Mouse (Mus musculus) spleen, postnatal 10 days (tissue): ENCODE data around the gene Cad.
"Not testable (repeated sequence)": the region's sequence is repeated elsewhere in the genome, so short reads cannot be mapped to it uniquely, and the experiment has no call there.

Experiments used
- DNase-seq, 2 experiments: peaks; one replicate each; pipeline ENCODE4 v3.0.0; 2021 to 2022; ENCODE audit warnings: low spot score in 2 of 2

The Cad gene

GRCm38 (mm10) chr5:31054261-31055215, at the start of gene Cad:
Gene Cad, plus strand, starts transcription at chr5:31054780.
- peak; percentile 93 to 96 for DNase-seq

- no peak for DNase-seq
Observed at GRCm38 (mm10) chr5:31012737-31013136, 41.8 kb upstream of the Cad start.

DNA sequence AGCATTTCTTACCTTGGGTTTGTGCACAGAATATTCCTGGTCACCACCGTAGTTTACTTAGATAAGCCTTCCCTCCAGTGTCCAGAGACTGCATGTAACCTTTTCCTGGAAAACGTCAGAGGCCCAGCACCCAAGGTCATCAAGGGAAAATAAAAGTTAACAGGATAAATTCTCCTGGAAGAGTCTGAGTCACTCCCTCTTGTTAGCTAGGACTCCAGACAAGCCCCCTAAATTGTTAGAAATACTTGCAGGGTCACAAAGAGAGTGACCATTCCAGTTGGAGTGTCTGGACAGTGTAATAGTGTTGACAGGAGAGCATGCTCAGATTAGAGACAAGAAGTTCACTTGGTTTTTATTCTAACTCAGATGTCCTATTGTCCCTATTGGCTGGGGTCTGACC, 38.7 kb upstream of the Cad start:
- DNase-seq, result no peak

DNA sequence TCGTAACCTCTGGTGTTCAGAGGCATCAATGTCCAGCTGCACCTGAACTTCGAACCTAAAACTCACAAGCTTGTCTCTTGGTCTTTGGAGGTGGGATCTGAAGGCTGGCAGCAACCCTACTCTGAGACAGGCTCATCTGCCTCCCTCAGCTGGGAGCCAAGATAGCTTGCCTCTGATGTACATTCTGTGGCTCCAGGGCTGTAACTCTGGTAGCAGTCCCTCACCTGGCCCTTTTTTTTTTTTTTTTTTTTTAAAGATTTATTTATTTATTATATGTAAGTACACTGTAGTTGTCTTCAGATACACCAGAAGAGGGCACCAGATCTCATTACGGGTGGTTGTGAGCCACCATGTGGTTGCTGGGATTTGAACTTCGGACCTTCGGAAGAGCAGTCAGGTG, 32.8 kb upstream of the Cad start:
- not testable (repeated sequence) for DNase-seq

DNA sequence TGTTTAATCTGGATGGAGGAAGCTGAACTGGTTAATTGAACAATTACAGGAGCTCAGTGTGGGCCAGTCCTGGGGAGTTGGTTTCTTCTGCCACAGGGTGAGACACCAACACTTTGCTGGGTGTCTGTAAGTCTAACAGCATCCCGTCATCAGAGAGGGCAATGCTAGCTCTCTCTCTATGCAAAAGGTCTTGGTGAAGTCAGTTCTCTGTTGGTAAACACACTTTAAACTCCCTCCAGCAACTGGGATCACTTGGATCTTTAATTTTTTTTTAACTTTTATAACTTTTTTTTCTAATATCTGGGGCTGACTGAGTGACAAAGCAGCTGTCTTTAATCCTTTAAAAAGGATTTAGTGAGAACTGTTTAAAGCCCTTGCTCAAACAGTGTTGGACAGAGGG, 31.9 kb upstream of the Cad start:
- no peak for DNase-seq

GRCm38 (mm10) chr5:31023254-31023653, 31.3 kb upstream of the Cad start:
- DNase-seq, result no peak

- no peak for DNase-seq
Observed at GRCm38 (mm10) chr5:31024641-31025040, 29.9 kb upstream of the Cad start.

GRCm38 (mm10) chr5:31030926-31031325, 23.7 kb upstream of the Cad start:
- no peak for DNase-seq

GRCm38 (mm10) chr5:31031508-31031907, 23.1 kb upstream of the Cad start:
- DNase-seq, result no peak

- DNase-seq, result no peak
Observed at GRCm38 (mm10) chr5:31034669-31035068, 19.9 kb upstream of the Cad start.

DNA sequence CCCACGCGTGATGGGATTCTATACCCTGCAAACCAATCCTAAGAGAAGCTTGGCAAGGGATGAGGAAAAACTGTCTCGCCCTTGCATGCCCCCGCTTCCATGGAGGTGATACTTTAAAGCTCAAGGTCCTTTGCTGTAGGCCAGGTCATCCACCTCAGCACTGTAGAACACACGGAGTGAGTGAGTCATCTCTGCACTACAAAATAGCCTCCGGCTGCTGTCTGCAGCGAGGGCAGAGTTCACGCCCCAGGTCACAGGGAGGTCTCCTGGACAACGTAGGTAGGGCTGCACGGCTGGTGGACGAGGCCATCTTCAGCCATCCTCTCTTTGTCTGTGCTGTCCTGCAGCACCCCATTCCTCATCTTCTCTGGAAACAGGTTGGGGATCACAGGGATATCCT, 18.0 kb upstream of the Cad start:
- not testable (repeated sequence) for DNase-seq

GRCm38 (mm10) chr5:31038171-31038845, 16.3 kb upstream of the Cad start:
- DNase-seq, result no peak

- no peak for DNase-seq
Observed at GRCm38 (mm10) chr5:31046416-31046815, 8.2 kb upstream of the Cad start.

DNA sequence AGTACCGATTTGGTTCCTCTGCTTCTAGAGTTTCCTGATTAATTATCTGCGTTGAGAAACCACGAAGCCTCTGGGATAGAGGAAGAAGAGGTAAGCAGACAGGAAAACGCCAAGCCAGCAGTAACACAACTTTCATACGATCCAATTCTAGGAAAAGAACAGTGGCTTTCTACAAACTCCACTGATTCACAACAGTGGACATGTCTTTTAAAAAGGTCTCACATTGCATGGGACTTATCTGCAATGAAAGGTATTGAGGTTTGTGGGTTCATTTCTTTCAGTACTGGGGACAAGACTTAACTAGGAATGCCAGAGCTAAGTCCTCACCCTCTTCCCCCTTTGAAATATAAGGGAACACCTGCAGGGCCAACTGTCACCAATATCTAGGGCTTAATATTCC, 7.5 kb upstream of the Cad start:
- DNase-seq, result no peak

GRCm38 (mm10) chr5:31047848-31048762, 6.5 kb upstream of the Cad start, which contains the start of gene Atraid:
Gene Atraid, plus strand, starts transcription at chr5:31048312.
- peak; percentile 98 to 99 for DNase-seq

DNA sequence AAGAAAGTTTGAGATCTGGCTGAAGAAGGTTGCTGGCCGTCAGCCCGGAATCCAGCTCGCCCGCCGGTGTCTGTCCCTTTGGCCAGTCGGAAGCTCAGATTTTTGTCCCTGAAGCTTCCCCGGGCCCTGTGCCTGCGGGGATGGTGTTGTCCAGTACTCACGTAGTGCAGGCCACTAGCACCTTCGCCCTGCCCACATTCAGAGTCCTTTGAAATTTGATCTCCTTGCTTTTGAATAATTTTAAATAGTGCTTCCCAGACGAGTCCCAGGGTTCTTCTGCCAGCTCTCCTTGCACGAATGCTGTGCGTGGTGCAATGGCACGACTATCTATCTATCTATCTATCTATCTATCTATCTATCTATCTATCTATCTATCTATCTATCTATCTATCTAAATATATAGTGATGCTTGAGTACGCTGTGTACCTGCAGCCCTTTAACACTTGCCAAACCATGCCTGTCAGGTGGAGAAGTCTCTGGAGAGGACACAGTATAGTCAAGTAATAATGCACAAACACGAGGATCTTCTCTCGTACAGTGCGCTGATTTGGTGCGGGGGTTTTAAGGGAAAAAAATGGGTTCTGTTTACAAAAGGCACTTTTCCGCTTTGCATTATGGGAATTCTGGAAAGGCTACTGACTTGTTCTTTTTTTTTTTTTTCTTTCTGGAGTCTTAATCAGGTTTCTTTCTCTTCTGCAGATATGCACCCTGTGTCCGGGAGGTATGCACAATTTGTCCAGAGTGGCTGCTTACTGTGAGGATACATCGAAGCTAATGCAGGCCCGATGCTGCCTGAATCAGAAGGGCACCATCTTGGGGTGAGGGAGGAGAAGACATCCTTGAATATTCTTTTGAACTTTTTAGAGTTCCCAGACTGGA, 5.6 kb upstream of the Cad start, which contains the start of gene Slc5a6:
Gene Slc5a6, minus strand, starts transcription at position 162 of the 879 bp plus-strand sequence.
- peak; percentile 23 to 64 for DNase-seq

GRCm38 (mm10) chr5:31050427-31050826, 4.2 kb upstream of the Cad start:
- no peak for DNase-seq

- not testable (repeated sequence) for DNase-seq
Observed at GRCm38 (mm10) chr5:31053728-31054127, 852 bp upstream of the Cad start.

- DNase-seq, result no peak
Observed at GRCm38 (mm10) chr5:31055216-31056140, 898 bp downstream of the Cad start.

- DNase-seq, result no peak
Observed at GRCm38 (mm10) chr5:31069810-31070209, 15.2 kb downstream of the Cad start.
